Comparison of ENCODE assay signal across 23 mouse cellular contexts in genomic region chr13:94374131-94374530, GRCm38 (mm10). TPM values are rescaled to one million over a fixed set of nuclear protein-coding genes. Genes with fewer than 3 reads are reported as not detected.
DNase-seq lines count a peak whose midpoint lies in the region; ATAC-seq lines count a peak whose summit lies in the region.
"Had no signal": no experiment of that assay in that cellular context is flagged by ENCODE, and none has a peak within 500 bp of the region (broad histone marks: within the 10 kb centered on the region; RNA-seq: fewer than 3 reads in every experiment).

No protein-coding gene starts in this region.

- H3K27me3 ChIP-seq in forebrain, embryonic 15.5 days, result no peaks in the 10 kb centered on the region
- no peaks in the 10 kb centered on the region for H3K27me3 ChIP-seq in forebrain, embryonic 13.5 days
- H3K27me3 ChIP-seq: CH12.LX; embryonic facial prominence, embryonic 12.5 days; Patski had no signal

- peak overlapping the region; percentile 12; the same call in 1 of the 2 replicates for H3K27ac ChIP-seq in forebrain, embryonic 15.5 days (replicated peaks)
- H3K27ac ChIP-seq in forebrain, embryonic 13.5 days, result no peak overlapping the region
- H3K27ac ChIP-seq: embryonic facial prominence, embryonic 10.5 days; embryonic facial prominence, embryonic 12.5 days had no signal

- ATAC-seq in forebrain, embryonic 15.5 days (replicated peaks), result no peak
- no peak for ATAC-seq in forebrain, embryonic 13.5 days
- ATAC-seq: activated CD4-positive, CD25-positive, alpha-beta regulatory T cell, adult 4 months; CD4-positive, CD25-positive, alpha-beta regulatory T cell, adult 4 months; forebrain, embryonic 14.5 days; forebrain, postnatal 0 days; Patski had no signal

- no peaks in the 10 kb centered on the region for H3K36me3 ChIP-seq in forebrain, embryonic 15.5 days
- H3K36me3 ChIP-seq in forebrain, embryonic 13.5 days (ENCODE audit: poor library complexity, severe bottlenecking), result 0 out of 2 replicates have a peak, but pooled peaks cover 3% of the 10 kb centered on the region
- H3K36me3 ChIP-seq: embryonic facial prominence, embryonic 12.5 days had no signal

- DNase-seq in kidney, adult 18-20 months, result peak; percentile 1
- no peak for DNase-seq in kidney, postnatal 10 days
- DNase-seq in testis, postnatal 10 days (ENCODE audit: low spot score), result peak; percentile 20
- no peak for DNase-seq in testis, postnatal 14 days (ENCODE audit: low spot score)
- DNase-seq: adrenal gland, adult 8-10 months; adrenal gland, postnatal 14 days; adrenal gland, postnatal 36 days; B cell, adult 2 months; cerebellum, adult 11-12 months; cerebellum, adult 2 months; cerebellum, adult 9-10 months; cerebellum, postnatal 10 days; forebrain, postnatal 0 days had no signal

- H3K9me3 ChIP-seq in forebrain, embryonic 15.5 days, result no peaks in the 10 kb centered on the region
- H3K9me3 ChIP-seq in forebrain, embryonic 13.5 days (replicated peaks), result no peaks in the 10 kb centered on the region
- H3K9me3 ChIP-seq: embryonic facial prominence, embryonic 10.5 days; embryonic facial prominence, embryonic 12.5 days; G1E had no signal

- WGBS in forebrain, embryonic 15.5 days, result 94% methylated on average over 3 of the region's 3 CpGs
- 96% methylated on average over 3 of the region's 3 CpGs for WGBS in forebrain, embryonic 13.5 days

- H3K4me1 ChIP-seq in forebrain, embryonic 15.5 days, result peaks cover 34% of the 10 kb centered on the region
- peaks cover 26% of the 10 kb centered on the region for H3K4me1 ChIP-seq in forebrain, embryonic 13.5 days

- H3K9ac ChIP-seq in forebrain, embryonic 15.5 days (replicated peaks), result no peak overlapping the region
- no peak overlapping the region for H3K9ac ChIP-seq in forebrain, embryonic 13.5 days
- H3K9ac ChIP-seq: embryonic facial prominence, embryonic 12.5 days; forebrain, postnatal 0 days had no signal

- H3K4me2 ChIP-seq in forebrain, embryonic 15.5 days (replicated peaks), result no peak overlapping the region
- no peak overlapping the region for H3K4me2 ChIP-seq in forebrain, embryonic 13.5 days
- H3K4me2 ChIP-seq: embryonic facial prominence, embryonic 12.5 days had no signal

- no peak overlapping the region for H3K4me3 ChIP-seq in forebrain, embryonic 15.5 days
- H3K4me3 ChIP-seq in forebrain, embryonic 13.5 days, result no peak overlapping the region
- H3K4me3 ChIP-seq: embryonic facial prominence, embryonic 10.5 days; embryonic facial prominence, embryonic 12.5 days had no signal

RNA-seq across cellular contexts. Expression of gene Ap3b1, which starts 15.4 kb away (rescaled TPM):
- polyA plus RNA-seq in forebrain, embryonic 15.5 days (2015; fragmentation: Nextera tagmentation; extraction: Ambion mirVana), result 34.3 and 34.7 TPM in 2 replicates
- polyA plus RNA-seq in forebrain, embryonic 13.5 days (2015; fragmentation: Nextera tagmentation; extraction: Ambion mirVana), result 29.9 and 32.5 TPM in 2 replicates

Comparison
In these comparisons a context has a peak if more than half of its experiments do, and no peak if none do; other contexts are left out.
1. DNase-seq: peak in kidney, adult 18-20 months (single experiment) and testis, postnatal 10 days (single experiment); none in kidney, postnatal 10 days (single experiment) and testis, postnatal 14 days (single experiment).